Mouse (Mus musculus) liver, postnatal 0 days (tissue): ENCODE data around the gene Dleu7. TPM values are rescaled to one million over a fixed set of nuclear protein-coding genes. Genes with fewer than 3 reads are reported as not detected.
A peak's percentile ranks its signal among the peaks of the same experiment; 100 is the strongest.

Experiments used
- ATAC-seq: fragments of 200-750 bp; cut with Nextera tagmentation; 2 replicates; pipeline ENCODE4 v1.8.0; 2017; ENCODE audit warnings: mild to moderate bottlenecking, moderate library complexity
- DNase-seq: peaks from one replicate; pipeline ENCODE4 v3.0.0-alpha.2; 2016
- H3K27ac ChIP-seq: fragments of 300-500 bp; sonication (generic); 2 replicates; pipeline ENCODE4 v1.5.1; 2014; ENCODE audit warnings: antibody characterized with exemption, moderate library complexity, mild to moderate bottlenecking, low read depth
- H3K27me3 ChIP-seq: fragments of 300-500 bp; sonication (generic); 2 replicates; pipeline ENCODE4 v1.6.1; 2014; ENCODE audit warnings: low read length, control low read depth, mixed read lengths; ENCODE audit not compliant: insufficient read depth
- H3K36me3 ChIP-seq: fragments of 300-500 bp; sonication (generic); replicated peaks from 2 replicates; pipeline ENCODE4 v1.6.1; 2014; ENCODE audit warnings: mild to moderate bottlenecking, control low read depth, low read length, moderate library complexity, mixed read lengths; ENCODE audit not compliant: insufficient read depth
- H3K4me1 ChIP-seq: fragments of 300-500 bp; sonication (generic); 2 replicates; pipeline ENCODE4 v1.6.1; 2014; ENCODE audit warnings: antibody characterized with exemption, mild to moderate bottlenecking, control low read depth; ENCODE audit not compliant: insufficient read depth
- H3K4me2 ChIP-seq: fragments of 300-500 bp; sonication (generic); 2 replicates; pipeline ENCODE4 v1.6.1; 2014; ENCODE audit warnings: low read depth, mild to moderate bottlenecking, low read length, moderate library complexity, mixed read lengths
- H3K4me3 ChIP-seq: fragments of 300-500 bp; sonication (generic); 2 replicates; pipeline ENCODE4 v1.5.1; 2014; ENCODE audit warnings: low read depth, low read length
- H3K9ac ChIP-seq: fragments of 300-500 bp; sonication (generic); replicated peaks from 2 replicates; pipeline ENCODE4 v1.6.1; 2014; ENCODE audit warnings: mild to moderate bottlenecking, moderate library complexity
- H3K9me3 ChIP-seq: fragments of 300-500 bp; sonication (generic); 2 replicates; pipeline ENCODE4 v1.6.1; 2016; ENCODE audit warnings: mild to moderate bottlenecking, control low read depth, low read length, mixed read lengths
- CTCF ChIP-seq: sonication (generic); IDR thresholded peaks from 2 replicates; pipeline ENCODE4 v1.5.1; 2016; ENCODE audit warnings: antibody characterized with exemption, low read depth
- EP300 ChIP-seq: IDR thresholded peaks from 2 replicates; pipeline ENCODE4 v1.6.1; 2016; ENCODE audit warnings: antibody characterized with exemption, low read depth, mild to moderate bottlenecking
- WGBS: fragments of 180-500 bp; shearing (Covaris S2); extraction: QIAGEN DNeasy Blood & Tissue Kit; methylation state at CpG from one replicate; pipeline ENCODE4 v1.1.7; 2014; ENCODE audit not compliant: insufficient replicate concordance; 5-methylcytosine and 5-hydroxymethylcytosine counted together
- polyA plus RNA-seq: library from polyadenylated mRNA; unstranded; fragments of >200 nt; fragmentation: Nextera tagmentation; extraction: Ambion mirVana; gene quantifications from 2 replicates; pipeline ENCODE4 v1.2.1, GENCODE M21; 2015

Dleu7 gene
- 0.08 and 0.15 TPM in 2 replicates for polyA plus RNA-seq

GRCm38 (mm10) chr14:62292488-62293339, at the start of gene Dleu7, which contains the start of gene Rnaseh2b:
Gene Dleu7, minus strand, starts transcription at chr14:62293047.
Gene Rnaseh2b, plus strand, starts transcription at chr14:62292589.
- H3K9me3 ChIP-seq: no peaks in the 10 kb centered on the region
- H3K4me2 ChIP-seq: peak within 1 kb of the TSS; percentile 79
- peaks cover 7% of the 10 kb centered on the region for H3K4me1 ChIP-seq
- H3K36me3 ChIP-seq: no peaks in the 10 kb centered on the region
- no peak; the same call in 1 of the 2 replicates for ATAC-seq
- WGBS: 2% methylated on average over 55 of the region's 60 CpGs
- TF ChIP-seq CTCF (no peak), EP300 (no peak)
- H3K27ac ChIP-seq: no peak within 1 kb of the TSS
- DNase-seq: peak; percentile 27
- peaks cover 10% of the 10 kb centered on the region; the same call in 1 of the 2 replicates for H3K27me3 ChIP-seq
- peak within 1 kb of the TSS; percentile 41 for H3K9ac ChIP-seq
- peak within 1 kb of the TSS; percentile 47 for H3K4me3 ChIP-seq

GRCm38 (mm10) chr14:62341887-62342642, 49.2 kb upstream of the Dleu7 start:
- Histone ChIP-seq H3K4me1 (peaks cover 18% of the 10 kb centered on the region), H3K4me2 (peak overlapping the region; percentile 49), H3K9me3 (no peaks in the 10 kb centered on the region), H3K27ac (peak overlapping the region; percentile 55), H3K27me3 (no peaks in the 10 kb centered on the region), H3K9ac (no peak overlapping the region), H3K36me3 (no peaks in the 10 kb centered on the region), H3K4me3 (no peak overlapping the region)
- 62% methylated on average over 8 of the region's 8 CpGs for WGBS
- ATAC-seq (no peak), DNase-seq (no peak)
- TF ChIP-seq CTCF (no peak), EP300 (no peak)

DNA sequence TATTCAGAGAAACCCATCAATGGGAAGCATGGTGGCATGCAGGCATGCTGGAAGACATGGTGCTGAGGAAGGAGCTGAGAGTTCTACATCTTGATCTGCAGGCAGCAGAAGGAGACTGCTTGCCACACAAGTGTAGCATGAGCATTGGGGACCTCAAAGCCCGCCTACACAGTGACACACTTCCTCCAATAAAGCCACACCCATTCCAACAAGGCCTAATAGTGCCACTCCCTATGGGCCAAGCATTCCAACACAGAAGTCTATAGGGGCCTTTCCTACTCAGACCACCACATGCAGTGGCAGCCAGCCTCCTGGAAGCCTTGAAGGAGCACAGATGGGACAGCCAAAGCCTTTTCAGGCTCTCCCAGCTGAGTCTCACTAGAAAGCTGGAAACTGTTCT, 46.3 kb upstream of the Dleu7 start:
- Histone ChIP-seq H3K9me3 (no peaks in the 10 kb centered on the region), H3K36me3 (no peaks in the 10 kb centered on the region), H3K4me3 (no peak overlapping the region), H3K4me1 (peaks cover 18% of the 10 kb centered on the region), H3K4me2 (no peak overlapping the region), H3K27ac (no peak overlapping the region), H3K9ac (no peak overlapping the region), H3K27me3 (no peaks in the 10 kb centered on the region)
- ATAC-seq (no peak), DNase-seq (no peak)
- no peak for TF ChIP-seq EP300
- TF ChIP-seq CTCF: no peak
- 67% methylated on average over 1 of the region's 1 CpGs for WGBS

DNA sequence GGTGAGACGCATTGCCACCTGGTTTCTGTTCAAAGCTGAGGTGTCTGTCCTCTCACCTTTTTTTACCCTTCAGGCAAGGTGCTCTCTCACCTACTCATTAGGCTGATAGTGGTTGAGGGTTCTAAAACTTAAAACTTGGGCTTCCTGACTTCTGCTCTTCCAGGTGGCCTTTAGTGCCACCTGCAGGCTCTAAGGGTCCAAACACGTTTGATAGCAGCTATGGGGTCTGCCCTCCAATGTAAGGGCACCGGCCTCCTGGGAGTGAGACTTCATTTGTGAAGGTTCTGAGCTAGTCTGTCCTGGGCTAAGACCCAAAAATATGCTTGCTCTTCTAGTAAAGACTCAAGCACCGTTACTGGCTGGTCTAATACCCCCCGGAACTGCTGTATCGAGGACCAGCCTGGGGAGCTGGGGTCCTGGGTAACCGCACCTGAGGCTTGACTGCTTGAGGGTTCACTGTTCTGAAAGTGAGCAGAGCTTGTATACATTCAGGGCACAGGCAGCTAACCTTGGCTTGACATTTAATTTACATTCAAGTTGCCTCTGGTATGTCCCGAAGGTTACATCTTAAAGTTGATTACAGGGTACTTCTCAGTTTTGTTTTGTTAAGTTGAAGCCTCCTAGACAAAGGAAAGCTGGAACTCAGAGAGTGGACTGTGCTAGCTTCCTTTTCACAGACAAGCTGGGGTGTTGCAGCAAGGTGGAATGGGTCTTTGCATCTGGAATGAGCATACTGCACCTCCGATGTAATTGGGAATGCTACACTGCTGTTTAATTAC, 41.3 kb upstream of the Dleu7 start:
- WGBS: 79% methylated on average over 9 of the region's 9 CpGs
- peaks cover 20% of the 10 kb centered on the region for H3K4me1 ChIP-seq

DNA sequence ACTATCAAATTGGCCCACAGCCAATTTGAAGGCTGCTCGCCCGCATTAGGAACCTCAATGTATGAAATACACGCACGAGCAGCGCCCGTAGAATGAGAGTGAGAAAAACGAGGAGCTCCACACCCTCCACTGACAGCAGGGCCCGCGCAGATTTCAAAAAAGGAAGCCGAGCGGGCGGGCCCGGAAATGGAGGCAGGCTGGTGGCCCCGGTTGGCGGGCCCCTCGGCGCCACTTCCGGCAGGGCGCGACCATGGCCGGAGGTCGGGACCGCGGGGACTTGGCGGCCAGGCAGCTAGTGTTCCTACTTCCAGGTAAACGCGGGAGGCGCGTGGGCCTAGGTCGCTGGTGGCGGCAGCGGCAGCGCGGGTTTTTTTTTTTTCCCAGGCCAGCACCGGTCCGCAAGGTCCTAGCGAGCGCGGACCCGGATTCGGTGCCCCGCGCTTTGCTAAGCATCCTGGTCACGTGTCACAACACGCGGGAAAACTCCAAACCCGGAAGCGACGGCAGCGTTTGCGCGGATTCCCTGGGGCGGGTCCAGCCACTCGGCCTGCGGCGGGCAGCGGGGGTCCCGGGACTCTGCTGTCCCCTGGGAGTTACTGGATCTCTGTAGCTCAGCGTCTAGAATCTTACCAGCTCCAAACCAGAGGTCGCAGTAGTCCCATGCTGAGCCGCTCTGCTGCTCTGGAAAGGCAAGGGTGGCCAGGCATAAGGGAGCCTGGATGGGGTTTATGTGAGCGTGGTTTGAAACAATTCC, 39.2 kb upstream of the Dleu7 start:
- no peaks in the 10 kb centered on the region for H3K36me3 ChIP-seq
- 2% methylated on average over 59 of the region's 62 CpGs for WGBS
- H3K4me2 ChIP-seq: peak overlapping the region; percentile 78
- TF ChIP-seq EP300: peak; percentile 22; the same call in 1 of the 2 replicates
- no peak for TF ChIP-seq CTCF
- ATAC-seq (peak; percentile 97), DNase-seq (peak; percentile 91)
- peak overlapping the region; percentile 89 for H3K27ac ChIP-seq
- peak overlapping the region; percentile 78 for H3K9ac ChIP-seq
- peak overlapping the region; percentile 87 for H3K4me3 ChIP-seq
- H3K27me3 ChIP-seq: no peaks in the 10 kb centered on the region
- H3K9me3 ChIP-seq: no peaks in the 10 kb centered on the region
- H3K4me1 ChIP-seq: peaks cover 18% of the 10 kb centered on the region

More for the DNA sequence above, 41.3 kb upstream of the Dleu7 start:
- Histone ChIP-seq H3K27me3 (no peaks in the 10 kb centered on the region), H3K4me3 (no peak overlapping the region), H3K36me3 (no peaks in the 10 kb centered on the region), H3K27ac (no peak overlapping the region), H3K9ac (no peak overlapping the region), H3K9me3 (no peaks in the 10 kb centered on the region), H3K4me2 (0 out of 2 replicates have a peak overlapping the region, but pooled peaks have one; percentile 6)
- DNase-seq (no peak), ATAC-seq (no peak)
- TF ChIP-seq CTCF (peak; percentile 53), EP300 (no peak)
